Mouse (Mus musculus): ENCODE measurements around the gene Ubl7. TPM values are rescaled to one million over a fixed set of nuclear protein-coding genes. Genes with fewer than 3 reads are reported as not detected.

Ubl7 gene
- total RNA-seq, 2 experiments from 2014 or later = 70.7 to 73.5 TPM

- intact Hi-C loops (cut with DNase I) = no loop called here
- DNase-seq = peak in 1 of 2 experiments; percentile 11
These were observed 32.3 kb downstream of the Ubl7 start for GRCm38 (mm10) chr9:57943067-57943466.

GRCm38 (mm10) chr9:57944572-57944971, 33.8 kb downstream of the Ubl7 start:
- DNase-seq = peak; percentile 81 to 83
- intact Hi-C loops (cut with DNase I) = loop anchor here (2.0 kb wide), 1 partner anchor 22 kb away; no protein-coding TSS in a partner anchor

- DNase-seq = peak in 1 of 2 experiments; percentile 1
- intact Hi-C loops (cut with DNase I) = loop anchor here (2.0 kb wide), 1 partner anchor 21 kb away; no protein-coding TSS in a partner anchor
These were observed 35.2 kb downstream of the Ubl7 start for GRCm38 (mm10) chr9:57945771-57946616.

GRCm38 (mm10) chr9:57947381-57948030, 36.7 kb downstream of the Ubl7 start:
- intact Hi-C loops (cut with DNase I) = no loop called here
- no peak for DNase-seq

GRCm38 (mm10) chr9:57948333-57948931, 37.7 kb downstream of the Ubl7 start:
- DNase-seq = no peak
- intact Hi-C loops (cut with DNase I) = no loop called here

- intact Hi-C loops (cut with DNase I) = no loop called here
- no peak for DNase-seq
These were observed 38.4 kb downstream of the Ubl7 start for GRCm38 (mm10) chr9:57949102-57949704.

- intact Hi-C loops (cut with DNase I) = no loop called here
These were observed 39.1 kb downstream of the Ubl7 start for GRCm38 (mm10) chr9:57949879-57950278.

GRCm38 (mm10) chr9:57950519-57950918, 39.7 kb downstream of the Ubl7 start:
- DNase-seq = no peak
- intact Hi-C loops (cut with DNase I) = no loop called here

More at GRCm38 (mm10) chr9:57949879-57950278, 39.1 kb downstream of the Ubl7 start:
- DNase-seq = no peak

- intact Hi-C loops (cut with DNase I) = no loop called here
- DNase-seq = no peak
These were observed 41.2 kb downstream of the Ubl7 start for GRCm38 (mm10) chr9:57951993-57952392.

- intact Hi-C loops (cut with DNase I) = no loop called here
- no peak for DNase-seq
These were observed 44.4 kb downstream of the Ubl7 start for GRCm38 (mm10) chr9:57954962-57955744.

GRCm38 (mm10) chr9:57955764-57956163, 45.0 kb downstream of the Ubl7 start:
- intact Hi-C loops (cut with DNase I) = no loop called here
- no peak for DNase-seq

GRCm38 (mm10) chr9:57956196-57956837, 45.5 kb downstream of the Ubl7 start:
- intact Hi-C loops (cut with DNase I) = no loop called here
- no peak for DNase-seq

- intact Hi-C loops (cut with DNase I) = no loop called here
- DNase-seq = no peak
These were observed 46.1 kb downstream of the Ubl7 start for GRCm38 (mm10) chr9:57956838-57957236.

GRCm38 (mm10) chr9:57958615-57959014, 47.8 kb downstream of the Ubl7 start:
- DNase-seq = peak in 1 of 2 experiments; percentile 20
- intact Hi-C loops (cut with DNase I) = no loop called here

- DNase-seq = no peak
- intact Hi-C loops (cut with DNase I) = no loop called here
These were observed 48.6 kb downstream of the Ubl7 start for GRCm38 (mm10) chr9:57959399-57959798.

GRCm38 (mm10) chr9:57959886-57960866, 49.4 kb downstream of the Ubl7 start:
- no peak for DNase-seq
- intact Hi-C loops (cut with DNase I) = no loop called here

- DNase-seq = no peak
- intact Hi-C loops (cut with DNase I) = no loop called here
These were observed 50.4 kb downstream of the Ubl7 start for GRCm38 (mm10) chr9:57961226-57961625.

Measured in heart, postnatal 14 days (tissue).